Mouse (Mus musculus) liver, embryonic 14.5 days (tissue): Measurements from ENCODE around the gene Pigu.

Experiments used
- CTCF ChIP-seq: IDR thresholded peaks from 2 replicates; pipeline ENCODE4 v1.5.1; 2016; ENCODE audit warnings: antibody characterized with exemption, low read depth, control low read depth
- EP300 ChIP-seq: IDR thresholded peaks from 2 replicates; pipeline ENCODE4 v1.6.1; 2016; ENCODE audit warnings: antibody characterized with exemption, low read depth

GRCm38 (mm10) chr2:155266896-155267295 lies 90.3 kb downstream of the Pigu start:
- TF ChIP-seq CTCF (no peak), EP300 (no peak)
